Mouse (Mus musculus) activated CD4-positive, CD25-positive, alpha-beta regulatory T cell, adult 4 months (primary cell): ENCODE data around the gene Cd3eap. TPM values are rescaled to one million over a fixed set of nuclear protein-coding genes. Genes with fewer than 3 reads are reported as not detected.
A peak's percentile ranks its signal among the peaks of the same experiment; 100 is the strongest.

Experiments used
- ATAC-seq: one replicate; pipeline ENCODE4 v1.8.0; 2017
- polyA plus RNA-seq, 2 experiments: library from polyadenylated mRNA; unstranded; fragments of 100-300 nt; shearing (Covaris generic); gene quantifications; one replicate each; pipeline ENCODE4 v1.2.1; 2017

Cd3eap gene
- 10 to 100 TPM; 19.4 to 20.2 TPM for polyA plus RNA-seq

DNA sequence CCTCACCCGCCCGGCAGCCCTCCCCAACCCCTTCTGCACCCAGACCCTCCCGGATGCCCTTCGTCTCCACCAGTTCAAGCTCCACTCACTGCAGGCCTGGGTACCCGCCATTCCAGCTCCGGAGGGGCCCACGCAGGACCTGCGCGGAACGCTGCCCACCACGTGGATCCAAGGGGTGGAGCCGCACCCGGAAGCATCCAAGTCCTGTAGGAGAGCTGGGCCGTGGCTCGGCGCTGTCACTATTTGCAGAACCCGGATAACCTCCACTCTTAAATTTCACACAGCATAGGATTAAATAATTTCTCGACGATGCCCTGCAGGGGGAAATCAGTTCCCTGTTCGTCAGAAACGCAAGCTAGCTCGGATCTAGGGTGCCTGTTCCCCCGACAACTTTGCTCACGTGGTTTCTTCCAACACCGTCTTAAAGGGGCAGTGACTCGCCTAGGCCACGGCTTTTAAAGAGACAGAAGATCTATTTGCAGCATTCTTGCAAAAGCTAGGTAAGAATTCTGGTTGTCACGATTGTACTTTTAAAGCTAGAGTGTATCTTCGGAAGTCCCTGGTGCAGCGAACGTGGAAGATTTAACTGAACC is at the start of gene Cd3eap, which contains the start of gene Ppp1r13l:
Cd3eap (minus strand) TSS at position 185 of the 593 bp plus-strand sequence.
Ppp1r13l (plus strand) TSS at position 451 of the 593 bp plus-strand sequence.
- peak; percentile 81 for ATAC-seq

DNA sequence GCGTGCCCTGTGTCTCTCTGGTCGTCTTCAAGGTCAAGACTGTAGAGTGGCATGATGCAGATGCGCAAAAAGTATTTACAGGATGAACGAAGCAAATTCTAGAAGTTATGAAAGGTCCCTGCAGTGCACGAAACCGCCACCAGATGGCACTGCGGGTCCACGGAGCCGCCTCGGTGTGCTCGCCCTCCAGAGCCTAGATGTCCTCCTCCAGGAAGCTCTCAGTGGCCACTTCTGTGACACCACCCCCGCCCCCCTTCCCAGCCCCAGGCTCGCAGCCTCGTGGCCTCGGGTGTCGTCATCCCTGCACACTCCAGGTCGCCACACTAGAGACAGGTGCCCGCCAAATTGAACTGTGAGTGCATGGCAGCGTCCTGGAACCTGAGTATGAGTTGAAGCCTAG is 46.1 kb upstream of the Cd3eap start:
- ATAC-seq, result peak; percentile 65

DNA sequence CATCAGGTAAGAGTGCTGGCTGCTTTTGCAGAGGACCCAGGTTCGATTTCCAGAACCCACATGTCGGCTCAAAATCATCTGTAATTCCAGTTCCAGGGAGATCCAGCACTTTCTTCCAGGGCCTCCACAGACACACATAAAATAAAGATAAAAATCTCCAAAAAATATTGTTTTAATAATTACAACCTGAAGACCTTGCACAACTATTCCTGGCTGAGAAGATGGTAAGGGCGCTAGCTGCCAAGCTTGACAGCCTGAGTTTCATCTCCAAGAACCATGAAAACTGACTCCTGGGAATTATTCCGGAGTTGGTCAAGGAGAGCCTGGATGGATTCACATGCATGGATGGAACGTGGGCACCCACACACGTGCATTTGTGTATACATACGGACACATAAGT is 45.2 kb upstream of the Cd3eap start, which contains the start of gene Ckm:
Ckm (plus strand) TSS at position 301 of the 400 bp plus-strand sequence.
- no peak for ATAC-seq

DNA sequence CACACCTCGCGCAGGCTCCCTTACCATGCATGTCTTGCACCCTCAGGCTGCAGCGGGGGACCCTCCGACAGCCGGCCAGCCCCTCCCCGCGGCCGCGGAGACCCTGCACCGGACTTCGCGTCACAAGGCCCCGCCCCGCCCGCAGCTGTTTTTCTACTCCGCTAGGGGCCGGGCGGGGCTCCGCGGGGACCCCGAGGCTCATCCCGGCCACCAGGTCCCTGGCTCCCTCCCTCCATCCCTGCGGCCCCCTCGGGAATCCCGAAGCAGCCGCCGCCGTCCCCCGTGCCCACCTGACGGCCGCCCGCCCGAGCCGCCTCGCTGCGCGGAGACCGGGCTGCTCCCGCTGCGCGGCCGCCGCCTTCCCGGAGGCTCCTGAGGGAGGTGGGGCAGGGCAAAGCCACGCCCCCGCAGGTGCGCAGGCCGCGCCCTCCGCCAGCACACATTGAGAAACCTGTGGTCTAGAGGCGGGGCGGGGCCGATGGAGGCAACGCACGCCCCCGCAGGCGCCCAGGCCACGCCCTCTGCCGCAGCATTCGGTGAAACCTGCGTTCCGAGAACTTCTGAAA is 44.5 kb upstream of the Cd3eap start, which contains the start of gene Klc3:
Klc3 (minus strand) TSS at position 374 of the 566 bp plus-strand sequence.
- ATAC-seq, result peak; percentile 61

DNA sequence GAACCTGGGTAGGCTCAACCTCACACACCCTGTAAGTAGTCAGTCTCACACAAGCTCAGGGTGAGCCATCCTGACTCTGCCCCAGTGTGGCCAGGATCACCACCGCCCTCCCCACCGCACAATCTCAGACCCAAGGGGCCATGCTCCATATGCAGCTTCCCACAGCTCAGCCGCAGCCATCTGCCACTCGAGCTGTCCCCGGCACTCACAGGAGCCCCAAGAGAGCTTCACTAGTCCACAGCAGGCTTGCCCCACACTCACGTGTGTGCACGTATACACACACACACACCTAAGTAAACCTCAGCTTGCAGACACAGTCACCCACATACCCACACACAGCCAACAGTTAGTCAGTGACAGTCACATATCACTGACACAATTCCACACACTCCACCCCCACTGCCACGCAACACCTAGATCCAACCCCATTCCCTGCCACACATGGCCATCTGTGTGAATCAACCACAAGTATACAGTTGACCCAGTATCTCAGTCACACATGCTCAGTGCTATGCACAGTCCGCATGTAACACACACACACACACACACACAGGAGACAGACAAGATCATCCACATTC is 43.3 kb upstream of the Cd3eap start:
- no peak for ATAC-seq

DNA sequence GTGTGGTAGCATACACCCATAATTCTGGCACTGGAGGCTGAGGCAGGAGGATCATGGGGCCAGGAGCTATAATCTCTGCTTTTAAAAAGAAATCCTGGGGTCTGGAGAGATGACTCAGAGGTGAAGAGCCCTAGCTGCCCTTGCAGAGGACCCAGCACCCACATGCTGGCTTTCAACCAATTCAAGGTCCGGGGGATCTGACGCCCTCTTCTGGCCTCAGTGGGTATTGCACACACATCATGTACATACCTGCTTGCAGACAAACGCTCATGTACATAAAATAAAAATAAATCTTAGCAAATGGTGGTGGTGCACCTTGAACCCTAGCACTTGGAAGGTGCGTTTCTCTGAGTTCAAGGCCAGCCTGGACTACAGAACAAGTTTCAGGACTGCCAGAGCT is 41.7 kb upstream of the Cd3eap start:
- no peak for ATAC-seq

DNA sequence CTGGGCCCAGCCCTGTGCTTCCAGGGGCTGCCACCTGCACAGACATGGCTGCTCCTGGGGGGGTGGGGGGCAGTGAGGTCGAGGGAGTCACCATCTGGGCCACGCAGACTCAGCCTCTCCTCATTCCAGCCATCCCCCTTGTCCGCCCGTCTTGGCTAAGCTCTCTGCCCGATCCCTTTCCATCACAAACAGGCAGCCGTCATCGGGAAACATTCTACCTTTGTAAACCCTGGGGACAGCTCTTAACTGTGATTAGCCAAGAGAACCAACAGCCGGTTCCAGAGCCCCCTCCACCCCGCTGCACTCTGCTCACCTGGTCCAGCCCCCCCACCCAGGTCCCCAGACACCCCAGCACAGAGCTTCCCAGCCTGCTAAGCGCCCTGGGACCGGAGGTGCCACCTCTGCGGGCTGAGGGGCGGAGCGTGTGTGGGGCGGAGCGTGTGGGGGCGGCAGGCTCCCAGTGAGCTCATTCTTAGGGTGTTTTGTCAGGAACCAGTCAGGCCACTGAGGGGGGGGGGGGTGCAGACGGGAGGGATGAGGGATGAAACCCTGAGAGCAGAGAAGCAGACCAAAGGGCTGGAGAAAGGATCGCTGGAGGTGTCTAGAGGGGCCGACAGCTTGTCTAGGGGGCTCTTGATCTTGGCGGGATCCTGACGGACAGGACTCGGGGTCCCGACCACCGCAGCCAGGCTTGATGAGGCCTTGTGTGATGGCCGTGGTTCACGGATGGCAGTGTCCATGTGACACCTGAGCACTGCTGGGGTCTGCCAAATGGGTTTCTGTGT is 40.4 kb upstream of the Cd3eap start:
- ATAC-seq, result peak; percentile 57

DNA sequence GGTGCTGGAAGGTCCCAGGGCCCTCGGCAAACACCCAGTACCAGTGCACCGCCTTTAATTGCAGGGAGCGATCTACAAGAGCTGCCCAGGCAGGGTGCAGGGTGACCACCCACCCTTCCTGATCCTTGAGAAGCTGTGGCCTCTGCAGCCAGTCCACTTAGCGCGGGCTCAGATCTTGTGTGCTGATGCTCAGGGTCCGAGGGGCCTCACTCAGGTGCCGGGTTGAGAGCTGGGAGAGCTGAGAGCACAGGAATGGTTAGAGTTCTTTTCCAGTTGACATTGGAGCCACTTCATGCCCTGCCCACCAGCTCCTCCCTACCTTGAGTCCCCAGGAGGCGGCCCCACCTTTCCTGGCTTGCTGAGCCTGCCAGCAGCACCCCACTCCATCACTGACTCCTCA is 35.2 kb upstream of the Cd3eap start:
- ATAC-seq, result no peak

DNA sequence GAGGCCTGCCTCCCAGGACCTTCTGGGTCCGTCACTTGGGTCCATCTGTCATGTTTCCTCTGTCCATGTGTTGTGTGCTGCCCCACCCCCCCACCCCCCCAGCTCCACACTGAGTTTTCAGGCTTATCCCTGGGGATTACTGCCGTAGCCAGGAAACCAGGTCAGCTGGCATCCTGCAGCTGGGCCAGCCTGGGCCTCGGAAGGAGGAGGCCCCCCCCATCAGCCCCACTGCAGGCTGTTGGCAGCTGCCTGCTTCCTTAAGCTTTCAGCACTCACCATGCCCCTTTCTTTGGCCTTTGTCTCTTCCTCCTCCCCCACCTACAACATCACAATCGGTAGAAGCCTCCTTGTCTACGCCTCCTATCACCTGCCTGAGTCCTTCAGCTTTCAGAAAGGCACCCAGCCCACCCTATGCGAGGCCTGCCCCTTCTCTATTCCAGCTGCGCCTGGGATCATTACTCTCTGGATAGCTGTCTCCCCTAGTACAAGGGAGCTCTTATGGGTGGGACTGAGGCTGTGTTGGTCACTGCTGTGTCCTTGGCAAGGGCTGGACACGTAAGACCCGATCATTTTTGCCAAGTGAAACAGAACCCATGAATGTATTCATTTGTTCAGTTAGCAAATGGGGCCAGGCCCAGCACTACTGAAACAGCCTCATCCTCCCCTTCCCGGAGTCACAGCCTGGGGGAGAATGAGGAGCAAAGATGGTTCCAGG is 29.6 kb upstream of the Cd3eap start:
- no peak for ATAC-seq

DNA sequence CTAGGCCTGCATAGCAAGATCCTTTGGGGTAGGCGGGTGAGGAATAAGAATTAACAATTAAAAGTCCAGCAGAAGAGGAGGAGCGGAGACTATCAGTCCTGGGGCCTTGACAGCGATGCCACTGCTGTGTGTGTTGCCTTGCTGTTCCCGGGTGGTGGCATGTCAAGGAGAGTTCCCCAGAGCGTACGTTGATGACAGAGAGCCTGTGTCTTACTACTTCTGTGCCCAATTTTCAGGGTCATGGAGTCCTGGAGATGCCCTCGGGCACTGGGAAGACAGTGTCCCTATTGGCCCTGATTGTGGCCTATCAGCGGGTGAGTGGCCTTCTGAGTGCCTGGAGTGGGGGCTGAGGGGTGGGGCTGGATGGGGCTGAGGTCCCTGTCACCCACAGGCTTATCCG is 24.4 kb upstream of the Cd3eap start:
- no peak for ATAC-seq

DNA sequence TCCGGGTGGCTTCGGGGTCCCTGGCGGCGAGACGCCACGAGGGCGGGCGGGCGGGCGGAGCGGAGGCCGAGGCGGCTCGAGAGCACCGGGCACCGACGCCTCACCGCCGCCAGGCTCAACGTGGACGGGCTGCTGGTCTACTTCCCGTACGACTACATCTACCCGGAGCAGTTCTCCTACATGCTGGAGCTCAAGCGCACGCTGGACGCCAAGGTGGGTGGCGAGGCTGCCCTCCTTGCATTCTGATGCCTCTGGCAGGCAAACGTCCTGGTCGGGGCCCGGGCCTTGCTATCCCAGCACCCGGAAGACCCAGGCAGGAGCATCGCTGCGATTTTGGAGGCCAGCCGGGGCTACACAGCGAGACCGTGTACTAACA is 22.9 kb upstream of the Cd3eap start:
- ATAC-seq, result peak; percentile 3

DNA sequence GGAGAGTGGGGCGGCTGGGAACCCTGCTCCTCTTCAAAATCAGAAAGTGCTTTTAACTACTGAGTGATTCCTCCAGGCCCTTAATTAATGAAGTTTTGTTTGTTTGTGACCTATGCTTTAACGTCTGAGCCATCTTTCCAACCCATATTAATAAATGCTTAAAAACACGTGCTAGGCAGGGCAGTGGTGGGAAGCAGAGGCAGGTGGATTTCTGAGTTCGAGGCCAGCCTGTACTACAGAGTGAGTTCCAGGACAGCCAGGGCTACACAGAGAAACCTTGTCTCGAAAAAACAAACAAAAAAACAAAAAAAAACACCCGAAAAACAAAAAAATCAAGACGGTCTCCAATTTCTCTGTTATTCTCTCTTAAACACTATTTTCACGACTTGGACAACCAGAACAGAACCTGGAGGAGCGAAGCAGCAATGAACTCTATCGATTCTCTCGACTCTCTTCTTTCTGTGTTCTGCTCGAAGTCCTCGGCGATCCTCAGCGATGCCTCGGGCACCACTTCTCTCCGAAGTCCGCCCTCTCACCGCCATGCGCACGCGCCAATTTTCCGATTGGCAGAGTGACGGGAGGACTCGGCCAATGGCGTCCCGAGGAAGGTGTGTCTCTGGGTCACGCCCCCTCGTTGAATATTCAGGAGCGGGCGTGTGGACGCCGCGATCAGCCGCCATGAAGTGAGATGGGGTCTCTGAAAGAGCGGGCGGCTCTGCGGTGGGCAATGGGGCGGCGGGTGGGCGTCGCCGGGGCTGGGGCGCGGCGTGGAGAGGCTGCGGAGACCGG is 22.3 kb upstream of the Cd3eap start, which contains the start of gene Ercc2:
Ercc2 (plus strand) TSS at position 634 of the 789 bp plus-strand sequence.
- peak; percentile 100 for ATAC-seq

DNA sequence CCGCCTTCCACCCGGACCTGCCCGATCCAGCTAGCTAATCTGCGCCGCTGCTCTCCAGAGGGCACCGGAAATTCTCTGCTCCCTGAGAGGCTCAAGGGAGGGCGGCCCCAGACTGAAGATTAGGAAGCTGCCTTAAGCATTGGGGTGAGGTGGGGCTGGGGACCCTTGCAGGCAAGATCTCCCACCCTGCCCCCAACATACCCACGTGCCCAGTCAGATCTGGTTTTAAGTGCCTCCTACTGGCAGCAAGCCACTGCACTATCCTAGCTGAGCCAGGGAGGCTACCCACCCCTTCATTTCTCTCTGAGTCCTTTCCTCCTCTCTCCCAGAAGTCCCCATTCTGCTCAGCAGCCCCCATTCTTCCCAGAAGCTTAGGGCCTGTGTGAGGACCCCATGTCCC is 18.8 kb upstream of the Cd3eap start:
- no peak for ATAC-seq

DNA sequence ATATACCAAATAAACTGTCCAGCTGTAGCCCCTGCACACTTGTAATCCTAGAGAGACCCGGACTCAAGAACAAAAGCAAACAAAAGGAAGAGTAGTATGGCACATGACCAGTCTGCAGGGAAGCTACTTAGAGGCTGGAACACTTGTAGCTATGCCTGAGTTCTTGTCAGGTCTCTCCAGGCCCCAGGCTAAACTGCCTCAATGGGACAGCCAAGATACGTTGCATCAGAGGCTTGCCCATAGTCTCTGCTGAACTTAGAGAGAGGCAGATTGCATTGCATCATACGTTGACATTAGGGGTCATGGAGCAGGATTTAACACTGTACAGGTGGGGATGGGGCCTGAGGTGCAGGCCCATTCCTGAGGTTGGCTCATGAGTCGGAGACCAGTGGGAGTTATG is 16.7 kb upstream of the Cd3eap start:
- no peak for ATAC-seq

DNA sequence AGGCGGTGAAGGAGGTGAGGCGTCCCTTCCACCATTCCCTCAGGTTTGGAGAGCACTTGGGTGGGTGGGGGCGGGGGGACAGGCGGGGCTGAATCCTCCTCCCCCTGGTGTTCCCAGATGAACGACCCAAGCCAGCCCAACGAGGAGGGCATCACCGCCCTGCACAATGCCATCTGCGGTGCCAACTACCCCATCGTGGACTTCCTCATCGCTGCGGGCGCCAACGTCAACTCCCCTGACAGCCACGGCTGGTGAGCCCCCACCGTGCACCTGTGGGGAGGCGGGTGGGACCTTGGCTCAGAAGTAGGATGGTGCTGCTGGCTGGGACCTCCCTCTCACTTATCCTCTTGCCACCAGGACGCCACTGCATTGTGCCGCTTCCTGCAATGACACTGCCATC is 16.1 kb upstream of the Cd3eap start:
- no peak for ATAC-seq

DNA sequence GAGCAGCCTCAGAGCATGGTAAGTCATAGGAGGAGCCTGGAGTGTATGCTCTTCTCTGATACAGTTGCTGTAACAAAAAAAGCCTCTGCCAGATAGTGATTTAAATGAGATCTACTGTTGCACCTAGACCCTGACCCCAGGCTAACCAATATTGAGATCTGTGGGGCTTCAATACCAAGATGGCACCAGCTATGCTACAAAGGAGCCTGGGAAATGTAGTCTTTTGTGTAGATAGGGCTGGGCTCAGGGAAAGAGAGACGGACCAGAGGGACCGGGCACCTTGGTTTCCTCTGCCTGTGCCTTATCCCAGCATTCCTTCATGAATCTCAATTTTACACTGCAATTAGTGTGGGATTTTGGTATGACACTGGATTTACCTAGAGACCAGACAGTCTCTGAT is 14.1 kb upstream of the Cd3eap start:
- no peak for ATAC-seq

DNA sequence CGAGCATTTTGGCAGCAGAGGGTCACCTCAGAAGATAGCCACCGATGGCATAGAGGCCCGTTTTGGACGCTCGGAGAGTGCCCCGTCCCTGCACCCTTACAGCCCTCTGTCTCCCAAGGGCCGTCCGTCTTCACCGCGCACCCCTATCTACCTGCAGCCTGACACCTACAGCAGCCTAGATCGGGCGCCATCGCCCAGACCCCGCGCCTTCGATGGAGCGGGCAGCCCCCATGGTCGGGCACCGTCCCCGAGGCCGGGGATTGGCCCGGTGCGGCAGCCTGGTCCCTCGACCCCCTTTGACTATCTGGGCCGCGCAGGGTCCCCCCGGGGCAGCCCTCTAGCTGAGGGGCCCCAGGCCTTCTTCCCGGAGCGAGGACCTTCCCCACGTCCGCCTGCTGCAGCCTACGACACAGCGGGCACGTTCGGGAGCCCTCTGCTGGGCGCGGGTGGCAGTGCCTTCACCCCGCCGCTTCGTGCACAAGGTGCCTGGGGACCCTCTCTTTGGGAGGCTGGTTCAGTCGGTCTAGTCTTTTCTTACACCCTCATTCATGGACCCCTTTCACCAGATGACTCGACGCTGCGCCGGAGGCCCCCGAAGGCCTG is 10.6 kb upstream of the Cd3eap start:
- ATAC-seq, result peak; percentile 86

DNA sequence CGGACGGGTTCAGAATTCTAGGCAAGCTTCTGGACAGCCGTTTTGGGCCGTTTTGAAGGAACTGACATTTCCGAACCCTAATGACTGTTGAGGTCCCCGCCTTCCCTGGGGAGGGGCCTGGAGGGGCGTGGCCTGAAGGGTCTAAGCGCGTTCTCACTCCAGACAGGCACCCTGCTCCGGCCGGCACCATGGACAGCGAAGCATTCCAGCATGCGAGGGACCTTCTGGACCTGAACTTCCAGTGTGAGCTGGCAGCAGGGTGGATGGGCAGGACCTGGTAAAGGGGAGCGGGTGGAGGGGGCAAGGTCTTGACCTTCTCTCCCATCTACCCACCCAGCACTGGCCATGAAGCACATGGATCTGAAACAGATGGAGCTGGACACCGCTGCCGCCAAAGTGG is 9.1 kb upstream of the Cd3eap start:
- no peak for ATAC-seq

DNA sequence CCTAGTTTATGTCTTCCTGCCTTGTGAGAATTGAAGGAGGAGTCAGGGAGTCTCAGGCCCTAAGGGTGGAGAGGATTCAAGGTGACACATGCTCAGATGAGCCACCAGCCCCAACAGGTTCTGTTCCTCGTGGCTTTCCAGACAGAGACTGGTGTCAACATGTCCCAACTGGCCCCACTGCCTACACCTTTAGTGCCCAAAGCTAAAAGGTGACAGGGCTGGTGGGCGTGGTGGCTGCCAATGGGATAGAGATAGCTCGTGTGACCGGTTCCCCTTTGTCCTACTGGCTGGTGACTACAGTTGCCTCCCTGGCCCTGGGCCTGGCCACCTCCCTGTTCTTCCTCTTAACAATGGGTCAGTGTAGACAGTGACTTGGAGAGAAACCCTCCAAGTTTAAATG is 6.1 kb upstream of the Cd3eap start:
- ATAC-seq, result no peak

DNA sequence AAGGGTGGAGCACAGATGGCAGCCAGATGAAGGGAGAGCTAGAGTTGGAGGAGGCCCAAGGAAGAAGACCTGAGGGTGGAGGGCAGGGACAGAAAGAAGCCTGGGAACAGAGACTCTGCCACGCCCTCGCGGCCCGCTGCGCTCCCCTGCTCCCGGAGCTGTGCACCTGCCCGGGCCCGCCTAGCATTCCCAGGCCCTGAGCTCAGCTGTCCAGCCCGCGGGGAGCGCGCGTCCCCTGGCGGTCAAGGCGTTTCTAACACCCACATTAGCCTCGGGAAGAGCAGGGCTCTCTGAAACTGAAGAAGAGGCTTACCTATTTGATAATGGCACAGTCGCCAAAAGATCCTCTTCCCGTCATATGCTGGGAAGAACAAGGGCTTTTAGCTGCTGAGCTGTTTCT is 4.6 kb upstream of the Cd3eap start:
- no peak for ATAC-seq

DNA sequence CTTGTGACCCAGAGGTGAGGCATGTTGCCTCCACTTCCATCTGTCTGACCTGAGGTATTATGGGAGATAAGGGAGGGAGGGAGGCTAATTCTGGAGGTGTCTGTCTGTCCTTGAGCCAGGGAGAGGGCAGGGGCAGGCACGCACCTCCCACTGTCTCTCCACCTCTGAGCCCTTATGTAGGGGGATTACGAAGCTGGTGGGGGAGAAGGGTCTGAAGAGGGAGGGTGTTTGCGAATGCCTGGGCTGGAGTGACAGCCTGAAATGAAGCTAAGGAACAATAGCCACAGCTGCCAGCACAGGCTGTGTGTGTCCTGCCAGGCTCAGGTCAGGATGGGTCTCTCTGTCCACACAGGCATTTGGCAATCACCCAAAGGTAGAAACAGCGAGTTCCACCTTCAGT is 3.0 kb upstream of the Cd3eap start:
- no peak for ATAC-seq
